Mouse (Mus musculus) hindbrain, embryonic 15.5 days (tissue): Measurements from ENCODE around the gene 5730596B20Rik. TPM values are rescaled to one million over a fixed set of nuclear protein-coding genes. Genes with fewer than 3 reads are reported as not detected.

Experiments used
- ATAC-seq: fragments of 200-750 bp; cut with Nextera tagmentation; 2 replicates; pipeline ENCODE4 v1.8.0; 2017; ENCODE audit warnings: low read depth, moderate number of reproducible peaks, moderate TSS enrichment; ENCODE audit not compliant: low FRiP score
- H3K27ac ChIP-seq: fragments of 300-500 bp; sonication (generic); replicated peaks from 2 replicates; pipeline ENCODE4 v1.5.1; 2015; ENCODE audit warnings: mild to moderate bottlenecking, inconsistent platforms
- H3K27me3 ChIP-seq: fragments of 300-500 bp; sonication (generic); 2 replicates; pipeline ENCODE4 v1.6.1; 2015; ENCODE audit warnings: control low read depth, inconsistent platforms
- H3K36me3 ChIP-seq: fragments of 300-500 bp; sonication (generic); 2 replicates; pipeline ENCODE4 v1.6.1; 2015; ENCODE audit warnings: control low read depth, inconsistent platforms
- H3K4me1 ChIP-seq: fragments of 300-500 bp; sonication (generic); replicated peaks from 2 replicates; pipeline ENCODE4 v1.6.1; 2015; ENCODE audit warnings: control low read depth, inconsistent platforms
- H3K4me2 ChIP-seq: fragments of 300-500 bp; sonication (generic); 2 replicates; pipeline ENCODE4 v1.6.1; 2015; ENCODE audit warnings: moderate library complexity, mild to moderate bottlenecking, inconsistent platforms
- H3K4me3 ChIP-seq: fragments of 300-500 bp; sonication (generic); 2 replicates; pipeline ENCODE4 v1.5.1; 2015; ENCODE audit warnings: mild to moderate bottlenecking, inconsistent platforms
- H3K9ac ChIP-seq: fragments of 300-500 bp; sonication (generic); 2 replicates; pipeline ENCODE4 v1.6.1; 2015; ENCODE audit warnings: inconsistent platforms
- H3K9me3 ChIP-seq: fragments of 300-500 bp; sonication (generic); 2 replicates; pipeline ENCODE4 v1.6.1; 2016; ENCODE audit warnings: control low read depth, inconsistent platforms
- WGBS: fragments of 180-500 bp; shearing (Covaris S2); methylation state at CpG from one replicate; pipeline ENCODE4 v1.1.7; 2015; 5-methylcytosine and 5-hydroxymethylcytosine counted together
- polyA plus RNA-seq: library from polyadenylated mRNA; unstranded; fragments of >200 nt; fragmentation: Nextera tagmentation; extraction: Ambion mirVana; gene quantifications from 2 replicates; pipeline ENCODE4 v1.2.1, GENCODE M21; 2015

Gene 5730596B20Rik
- polyA plus RNA-seq, 1 experiment from 2014 or later = 4.3 TPM

GRCm38 (mm10) chr6:52182030-52182429, 4.7 kb downstream of the 5730596B20Rik start:
- no peak for ATAC-seq
- 12% methylated on average over 2 of the region's 2 CpGs for WGBS
- Histone ChIP-seq H3K4me2 (peak overlapping the region; percentile 97), H3K9me3 (no peaks in the 10 kb centered on the region), H3K36me3 (no peaks in the 10 kb centered on the region), H3K27ac (peak overlapping the region; percentile 92), H3K4me1 (peaks cover 16% of the 10 kb centered on the region), H3K9ac (0 out of 2 replicates have a peak overlapping the region, but pooled peaks have one; percentile 18), H3K4me3 (0 out of 2 replicates have a peak overlapping the region, but pooled peaks have one; percentile 7), H3K27me3 (peaks cover 53% of the 10 kb centered on the region)

GRCm38 (mm10) chr6:52182793-52183192, 5.5 kb downstream of the 5730596B20Rik start:
- Histone ChIP-seq H3K9me3 (no peaks in the 10 kb centered on the region), H3K9ac (peak overlapping the region; percentile 30), H3K4me2 (peak overlapping the region; percentile 97)

GRCm38 (mm10) chr6:52183311-52184080, 6.2 kb downstream of the 5730596B20Rik start:
- Histone ChIP-seq H3K4me1 (peaks cover 20% of the 10 kb centered on the region), H3K9ac (peak overlapping the region; percentile 30), H3K27me3 (peaks cover 66% of the 10 kb centered on the region), H3K36me3 (no peaks in the 10 kb centered on the region), H3K4me3 (peak overlapping the region; percentile 15), H3K4me2 (peak overlapping the region; percentile 97), H3K27ac (peak overlapping the region; percentile 92), H3K9me3 (no peaks in the 10 kb centered on the region)
- ATAC-seq = no peak
- WGBS = 13% methylated on average over 10 of the region's 10 CpGs

More at GRCm38 (mm10) chr6:52182793-52183192, 5.5 kb downstream of the 5730596B20Rik start:
- WGBS = 14% methylated on average over 1 of the region's 1 CpGs
- Histone ChIP-seq H3K36me3 (no peaks in the 10 kb centered on the region), H3K4me3 (peak overlapping the region; percentile 15; the same call in 1 of the 2 replicates), H3K27me3 (peaks cover 61% of the 10 kb centered on the region), H3K4me1 (peaks cover 20% of the 10 kb centered on the region), H3K27ac (peak overlapping the region; percentile 92)
- ATAC-seq = no peak

- Histone ChIP-seq H3K4me3 (peak overlapping the region; percentile 9; the same call in 1 of the 2 replicates), H3K9me3 (no peaks in the 10 kb centered on the region), H3K4me1 (peaks cover 20% of the 10 kb centered on the region), H3K27me3 (peaks cover 68% of the 10 kb centered on the region), H3K9ac (0 out of 2 replicates have a peak overlapping the region, but pooled peaks have one; percentile 14), H3K27ac (peak overlapping the region; percentile 92), H3K36me3 (no peaks in the 10 kb centered on the region), H3K4me2 (peak overlapping the region; percentile 97)
- 6% methylated on average over 6 of the region's 6 CpGs for WGBS
- no peak for ATAC-seq
Observed at GRCm38 (mm10) chr6:52184668-52185067, 7.4 kb downstream of the 5730596B20Rik start.

GRCm38 (mm10) chr6:52185222-52185621, 7.9 kb downstream of the 5730596B20Rik start:
- Histone ChIP-seq H3K27ac (peak overlapping the region; percentile 92), H3K4me3 (peak overlapping the region; percentile 9; the same call in 1 of the 2 replicates), H3K4me2 (peak overlapping the region; percentile 97), H3K4me1 (peaks cover 20% of the 10 kb centered on the region), H3K36me3 (no peaks in the 10 kb centered on the region), H3K27me3 (peaks cover 71% of the 10 kb centered on the region), H3K9ac (0 out of 2 replicates have a peak overlapping the region, but pooled peaks have one; percentile 10), H3K9me3 (no peaks in the 10 kb centered on the region)
- ATAC-seq = no peak
- 2% methylated on average over 19 of the region's 19 CpGs for WGBS

- H3K27me3 ChIP-seq = peaks cover 72% of the 10 kb centered on the region
- no peak overlapping the region for H3K4me3 ChIP-seq
- H3K4me1 ChIP-seq = peaks cover 20% of the 10 kb centered on the region
- H3K4me2 ChIP-seq = peak overlapping the region; percentile 97
- ATAC-seq = no peak
- no peaks in the 10 kb centered on the region for H3K36me3 ChIP-seq
- 17% methylated on average over 3 of the region's 3 CpGs for WGBS
- H3K27ac ChIP-seq = peak overlapping the region; percentile 95; the same call in 1 of the 2 replicates
- no peak overlapping the region for H3K9ac ChIP-seq
- H3K9me3 ChIP-seq = no peaks in the 10 kb centered on the region
Observed at GRCm38 (mm10) chr6:52185834-52186233, 8.5 kb downstream of the 5730596B20Rik start.

- Histone ChIP-seq H3K36me3 (no peaks in the 10 kb centered on the region), H3K9ac (no peak overlapping the region), H3K27ac (peak overlapping the region; percentile 95), H3K4me1 (peaks cover 25% of the 10 kb centered on the region), H3K27me3 (peaks cover 66% of the 10 kb centered on the region), H3K9me3 (no peaks in the 10 kb centered on the region), H3K4me2 (peak overlapping the region; percentile 53; the same call in 1 of the 2 replicates), H3K4me3 (no peak overlapping the region)
- 29% methylated on average over 1 of the region's 1 CpGs for WGBS
- no peak for ATAC-seq
Observed at GRCm38 (mm10) chr6:52186500-52186899, 9.2 kb downstream of the 5730596B20Rik start.

- WGBS = 11% methylated on average over 5 of the region's 5 CpGs
- H3K4me3 ChIP-seq = peak overlapping the region; percentile 46
- H3K4me1 ChIP-seq = peaks cover 20% of the 10 kb centered on the region
- H3K36me3 ChIP-seq = no peaks in the 10 kb centered on the region
- peak overlapping the region; percentile 95 for H3K27ac ChIP-seq
- peaks cover 64% of the 10 kb centered on the region for H3K27me3 ChIP-seq
- peak overlapping the region; percentile 61; the same call in 1 of the 2 replicates for H3K9ac ChIP-seq
- ATAC-seq = no peak
- peak overlapping the region; percentile 53 for H3K4me2 ChIP-seq
- no peaks in the 10 kb centered on the region for H3K9me3 ChIP-seq
Observed at GRCm38 (mm10) chr6:52189172-52189591, 11.9 kb downstream of the 5730596B20Rik start.

- H3K27ac ChIP-seq = peak overlapping the region; percentile 95
- no peaks in the 10 kb centered on the region for H3K36me3 ChIP-seq
- WGBS = 8% methylated on average over 8 of the region's 8 CpGs
- peak overlapping the region; percentile 46 for H3K4me3 ChIP-seq
- peaks cover 71% of the 10 kb centered on the region for H3K27me3 ChIP-seq
- peaks cover 16% of the 10 kb centered on the region for H3K4me1 ChIP-seq
- peak overlapping the region; percentile 53 for H3K4me2 ChIP-seq
- no peaks in the 10 kb centered on the region for H3K9me3 ChIP-seq
- H3K9ac ChIP-seq = peak overlapping the region; percentile 61
- no peak for ATAC-seq
Observed at GRCm38 (mm10) chr6:52189909-52190308, 12.6 kb downstream of the 5730596B20Rik start.

GRCm38 (mm10) chr6:52190410-52190809, 13.1 kb downstream of the 5730596B20Rik start:
- Histone ChIP-seq H3K4me1 (peaks cover 11% of the 10 kb centered on the region), H3K9me3 (no peaks in the 10 kb centered on the region), H3K9ac (peak overlapping the region; percentile 61), H3K27ac (peak overlapping the region; percentile 95), H3K4me2 (peak overlapping the region; percentile 53), H3K27me3 (peaks cover 69% of the 10 kb centered on the region), H3K36me3 (no peaks in the 10 kb centered on the region), H3K4me3 (peak overlapping the region; percentile 46)
- WGBS = 3% methylated on average over 23 of the region's 23 CpGs
- ATAC-seq = no peak

- peak within 1 kb of the TSS; percentile 95 for H3K27ac ChIP-seq
- peak within 1 kb of the TSS; percentile 46 for H3K4me3 ChIP-seq
- under 1% methylated on average over 67 of the region's 102 CpGs for WGBS
- H3K9ac ChIP-seq = peak within 1 kb of the TSS; percentile 61
- no peaks in the 10 kb centered on the region for H3K36me3 ChIP-seq
- H3K27me3 ChIP-seq = peaks cover 68% of the 10 kb centered on the region
- no peaks in the 10 kb centered on the region for H3K9me3 ChIP-seq
- ATAC-seq = peak; percentile 38; the same call in 1 of the 2 replicates
- peak within 1 kb of the TSS; percentile 53 for H3K4me2 ChIP-seq
- peaks cover 10% of the 10 kb centered on the region for H3K4me1 ChIP-seq
Observed at GRCm38 (mm10) chr6:52190906-52191810, 13.9 kb downstream of the 5730596B20Rik start, which contains the start of gene Hoxa4. Gene Hoxa4, minus strand, starts transcription at chr6:52191753.
